Mouse (Mus musculus): Measurements from ENCODE around the gene Chdh. TPM values are rescaled to one million over a fixed set of nuclear protein-coding genes. Genes with fewer than 3 reads are reported as not detected.

The Chdh gene
- polyA plus RNA-seq, 1 experiment from 2014 or later = 0.26 TPM

DNA sequence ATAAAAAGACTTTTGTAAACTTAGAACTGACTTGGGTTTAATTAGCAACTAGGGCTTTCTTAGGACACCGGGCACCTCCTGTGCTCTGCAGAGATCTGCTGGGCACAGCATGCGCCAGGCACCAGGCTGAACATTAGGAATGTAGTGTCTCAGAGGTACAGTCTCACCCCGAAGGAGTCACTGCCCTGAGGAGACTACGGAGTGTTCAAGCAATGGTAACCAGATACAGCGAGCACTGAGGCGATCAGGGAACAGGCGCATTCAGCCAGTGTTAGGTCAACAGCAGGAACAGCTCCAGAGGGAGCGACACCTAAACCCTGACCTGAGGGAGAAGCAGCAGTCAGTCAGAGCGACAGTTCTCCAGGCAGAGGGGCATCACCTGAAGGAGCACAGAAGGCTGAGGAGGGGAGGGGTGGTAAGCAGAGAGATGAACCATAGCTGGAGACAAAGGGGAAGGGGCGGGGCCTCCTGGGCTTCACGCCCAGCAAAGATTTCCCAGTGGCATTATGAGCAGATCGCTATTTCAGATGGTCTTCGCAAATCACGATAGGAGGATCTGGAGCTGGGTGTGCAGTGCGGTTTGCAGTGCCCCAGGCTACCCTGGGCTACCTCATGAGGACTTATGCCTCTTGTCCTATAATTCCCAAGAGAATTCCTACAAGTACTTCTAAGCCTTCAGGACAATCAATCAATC lies 69.4 kb downstream of the Chdh start:
- Histone ChIP-seq H3K4me3 (no peak overlapping the region), H3K4me1 (no peaks in the 10 kb centered on the region), H3K36me3 (no peaks in the 10 kb centered on the region), H3K9ac (no peak overlapping the region), H3K27me3 (replicated peaks) (no peaks in the 10 kb centered on the region; the same call in 1 of the 2 replicates), H3K27ac (no peak overlapping the region), H3K4me2 (no peak overlapping the region), H3K9me3 (replicated peaks) (no peaks in the 10 kb centered on the region)
- ATAC-seq = no peak
- WGBS (ENCODE audit: insufficient replicate concordance) = 65% methylated on average over 15 of the region's 15 CpGs

- Histone ChIP-seq H3K27ac (no peak overlapping the region), H3K4me2 (no peak overlapping the region), H3K36me3 (no peaks in the 10 kb centered on the region), H3K9me3 (replicated peaks) (no peaks in the 10 kb centered on the region), H3K4me3 (no peak overlapping the region), H3K9ac (no peak overlapping the region), H3K27me3 (replicated peaks) (no peaks in the 10 kb centered on the region; the same call in 1 of the 2 replicates), H3K4me1 (no peaks in the 10 kb centered on the region)
- 73% methylated on average over 4 of the region's 4 CpGs for WGBS (ENCODE audit: insufficient replicate concordance)
- no peak for ATAC-seq
Observed at GRCm38 (mm10) chr14:30079729-30080128, 70.9 kb downstream of the Chdh start.

Small RNA genes within 50 kb of the gene (microRNA-seq; reads per million reads assigned to microRNA genes)
- 1.8 reads per million for gene Mir6947

Other genes starting within 250 kb of the Chdh start
- gene Selenok, start 40.7 kb upstream of the Chdh start, polyA plus RNA-seq (2016; fragmentation: Nextera tagmentation; extraction: Ambion mirVana) = 133 and 142 TPM in 2 replicates
- gene Actr8, start 30.7 kb upstream of the Chdh start, polyA plus RNA-seq (2016; fragmentation: Nextera tagmentation; extraction: Ambion mirVana) = 32.5 and 36.3 TPM in 2 replicates
- 0.39 and 0.57 TPM in 2 replicates for gene Il17rb, start 127 bp upstream of the Chdh start, polyA plus RNA-seq (2016; fragmentation: Nextera tagmentation; extraction: Ambion mirVana)